Mouse (Mus musculus) neural tube, embryonic 11.5 days (tissue): ENCODE data around the gene Selenoi. TPM values are rescaled to one million over a fixed set of nuclear protein-coding genes. Genes with fewer than 3 reads are reported as not detected.

Experiments
- ATAC-seq: fragments of 200-750 bp; cut with Nextera tagmentation; 2 replicates; pipeline ENCODE4 v1.8.0; 2017; ENCODE audit warnings: moderate number of reproducible peaks, mild to moderate bottlenecking, moderate TSS enrichment, moderate library complexity; ENCODE audit not compliant: insufficient read depth, low FRiP score, low TSS enrichment
- DNase-seq: peaks from one replicate; pipeline ENCODE4 v3.0.0-alpha.2; 2015; ENCODE audit warnings: low spot score
- H3K27ac ChIP-seq: fragments of 300-500 bp; sonication (generic); 2 replicates; pipeline ENCODE4 v1.5.1; 2014; ENCODE audit warnings: low read depth, mild to moderate bottlenecking, low read length
- H3K27me3 ChIP-seq: fragments of 300-500 bp; sonication (generic); 2 replicates; pipeline ENCODE4 v1.6.1; 2014; ENCODE audit warnings: mild to moderate bottlenecking, low read length, mixed read lengths; ENCODE audit not compliant: control insufficient read depth, insufficient read depth
- H3K36me3 ChIP-seq: fragments of 300-500 bp; sonication (generic); 2 replicates; pipeline ENCODE4 v1.6.1; 2014; ENCODE audit warnings: mild to moderate bottlenecking, low read length, moderate library complexity, mixed read lengths; ENCODE audit not compliant: control insufficient read depth, insufficient read depth
- H3K4me1 ChIP-seq: fragments of 300-500 bp; sonication (generic); 2 replicates; pipeline ENCODE4 v1.6.1; 2014; ENCODE audit warnings: low read length, mixed read lengths; ENCODE audit not compliant: control insufficient read depth, insufficient read depth
- H3K4me2 ChIP-seq: fragments of 300-500 bp; sonication (generic); 2 replicates; pipeline ENCODE4 v1.6.1; 2014; ENCODE audit warnings: low read depth, mild to moderate bottlenecking, moderate library complexity
- H3K4me3 ChIP-seq: fragments of 300-500 bp; sonication (generic); 2 replicates; pipeline ENCODE4 v1.5.1; 2014; ENCODE audit warnings: low read depth, low read length
- H3K9ac ChIP-seq: fragments of 300-500 bp; sonication (generic); 2 replicates; pipeline ENCODE4 v1.6.1; 2014; ENCODE audit warnings: mild to moderate bottlenecking, low read length
- H3K9me3 ChIP-seq: fragments of 300-500 bp; sonication (generic); 2 replicates; pipeline ENCODE4 v1.6.1; 2016; ENCODE audit warnings: low read length; ENCODE audit not compliant: control insufficient read depth
- WGBS: fragments of 180-500 bp; shearing (Covaris S2); extraction: QIAGEN DNeasy Blood & Tissue Kit; methylation state at CpG from one replicate; pipeline ENCODE4 v1.1.7; 2014; 5-methylcytosine and 5-hydroxymethylcytosine counted together
- polyA plus RNA-seq: library from polyadenylated mRNA; unstranded; fragments of >200 nt; fragmentation: Nextera tagmentation; extraction: Ambion mirVana; gene quantifications from 2 replicates; pipeline ENCODE4 v1.2.1, GENCODE M21; 2014

The Selenoi gene
- 28.2 TPM in 2 replicates for polyA plus RNA-seq

DNA sequence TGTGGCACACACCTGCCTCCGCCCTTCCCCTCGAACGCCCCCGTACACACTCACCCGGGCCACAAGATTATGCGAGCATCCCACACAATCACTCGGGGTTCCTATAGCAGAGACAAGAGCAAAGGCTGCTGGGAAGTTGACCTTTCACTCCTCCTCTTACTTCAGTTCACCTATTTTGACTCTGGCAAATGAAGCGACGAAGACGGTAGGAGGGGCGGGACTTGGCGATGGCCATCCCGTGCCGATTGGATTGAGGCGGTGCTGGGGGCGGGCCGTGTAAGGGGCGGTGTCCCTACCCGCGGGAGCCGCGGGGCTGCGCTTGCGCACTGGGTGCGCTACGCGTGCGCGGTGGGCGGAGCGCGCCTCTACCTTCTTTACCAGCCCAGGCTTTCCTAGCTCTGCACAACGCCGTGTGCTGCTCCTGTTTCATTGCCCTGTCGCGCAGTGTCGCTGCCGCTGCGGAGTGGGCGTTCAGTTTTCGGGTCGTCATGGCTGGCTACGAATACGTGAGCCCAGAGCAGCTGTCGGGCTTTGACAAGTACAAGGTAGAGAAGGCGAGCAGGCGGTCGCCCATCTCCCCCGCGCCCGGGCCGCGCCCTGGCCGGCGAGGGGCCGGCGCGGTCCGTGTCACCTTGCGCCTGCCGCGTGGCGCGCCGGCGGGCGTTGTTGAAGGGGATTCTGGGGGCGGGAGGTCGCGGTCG, at the start of gene Selenoi:
Selenoi (plus strand) TSS at position 311 of the 701 bp plus-strand sequence.
- peak within 1 kb of the TSS; percentile 73 for H3K9ac ChIP-seq
- H3K27me3 ChIP-seq, result no peaks in the 10 kb centered on the region
- DNase-seq, result peak; percentile 98
- peak within 1 kb of the TSS; percentile 85 for H3K4me2 ChIP-seq
- H3K36me3 ChIP-seq, result no peaks in the 10 kb centered on the region
- ATAC-seq, result peak; percentile 99
- no peaks in the 10 kb centered on the region for H3K9me3 ChIP-seq
- H3K4me3 ChIP-seq, result peak within 1 kb of the TSS; percentile 75
- peak within 1 kb of the TSS; percentile 85 for H3K27ac ChIP-seq
- 5% methylated on average over 71 of the region's 71 CpGs for WGBS
- H3K4me1 ChIP-seq, result 0 out of 2 replicates have a peak, but pooled peaks cover 9% of the 10 kb centered on the region

DNA sequence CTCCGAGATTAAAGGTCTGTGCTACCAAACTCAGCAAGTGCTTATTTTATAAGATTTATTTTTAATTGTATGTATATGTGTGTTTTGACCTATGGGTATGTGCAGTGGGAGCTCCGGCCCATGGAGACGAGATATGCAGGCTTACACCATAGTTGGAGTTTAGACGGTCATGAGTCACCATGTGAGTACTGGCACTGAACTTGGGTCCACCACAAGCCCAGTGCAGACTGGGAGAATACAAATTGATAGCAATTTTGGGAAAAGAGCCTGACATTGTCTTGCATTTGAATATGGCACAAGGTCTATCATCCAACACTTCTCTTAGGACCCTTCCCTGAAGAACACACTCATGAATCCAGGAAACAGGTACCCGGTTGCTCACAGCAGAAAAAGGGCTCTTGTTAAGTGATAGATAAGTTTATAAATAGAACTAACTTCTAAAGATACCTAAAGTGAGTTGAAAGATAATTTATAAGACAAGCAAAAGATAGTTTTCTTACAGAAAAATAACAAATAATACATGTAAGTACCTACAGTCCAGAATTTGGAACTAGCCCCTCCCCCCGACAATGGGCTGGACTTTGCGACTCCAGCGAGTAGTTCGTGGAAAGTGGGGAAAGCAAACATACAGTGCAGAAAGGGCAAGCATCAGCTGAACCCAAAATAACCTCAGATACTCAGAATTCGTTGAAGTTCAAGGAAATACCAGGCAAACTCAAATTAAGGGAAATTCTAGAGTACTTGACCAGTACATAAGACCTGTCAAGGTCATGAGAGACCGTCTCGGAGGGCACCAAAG, 44.5 kb upstream of the Selenoi start:
- Histone ChIP-seq H3K9me3 (no peaks in the 10 kb centered on the region), H3K9ac (no peak overlapping the region), H3K4me2 (no peak overlapping the region), H3K4me1 (no peaks in the 10 kb centered on the region), H3K36me3 (peaks cover 4% of the 10 kb centered on the region), H3K4me3 (no peak overlapping the region), H3K27me3 (no peaks in the 10 kb centered on the region), H3K27ac (no peak overlapping the region)
- ATAC-seq, result no peak
- 93% methylated on average over 12 of the region's 12 CpGs for WGBS
- no peak for DNase-seq

DNA sequence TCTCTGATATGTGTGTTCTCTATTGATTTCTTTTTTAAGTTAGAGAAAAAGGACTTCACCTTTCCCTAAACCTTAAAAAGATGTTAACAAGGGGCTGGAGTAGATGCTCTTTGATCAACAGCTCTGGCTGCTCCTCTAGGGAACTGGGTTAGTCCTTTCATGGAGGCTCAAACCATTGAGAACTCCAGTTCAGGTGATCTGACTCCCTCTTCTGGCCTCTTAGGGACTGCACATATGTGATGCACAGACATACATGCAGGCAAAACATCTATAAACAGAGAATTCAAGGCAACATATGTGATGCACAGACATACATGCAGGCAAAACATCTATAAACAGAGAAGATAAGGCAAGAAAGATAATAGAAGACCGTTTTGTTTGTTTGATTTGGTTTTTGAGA, 39.9 kb upstream of the Selenoi start:
- WGBS, result 81% methylated on average over 1 of the region's 1 CpGs
- H3K4me3 ChIP-seq, result no peak overlapping the region
- H3K4me2 ChIP-seq, result no peak overlapping the region
- H3K27me3 ChIP-seq, result no peaks in the 10 kb centered on the region
- no peaks in the 10 kb centered on the region for H3K36me3 ChIP-seq
- ATAC-seq, result no peak
- H3K27ac ChIP-seq, result no peak overlapping the region
- DNase-seq, result no peak
- H3K4me1 ChIP-seq, result no peaks in the 10 kb centered on the region
- H3K9me3 ChIP-seq, result no peaks in the 10 kb centered on the region
- no peak overlapping the region for H3K9ac ChIP-seq

DNA sequence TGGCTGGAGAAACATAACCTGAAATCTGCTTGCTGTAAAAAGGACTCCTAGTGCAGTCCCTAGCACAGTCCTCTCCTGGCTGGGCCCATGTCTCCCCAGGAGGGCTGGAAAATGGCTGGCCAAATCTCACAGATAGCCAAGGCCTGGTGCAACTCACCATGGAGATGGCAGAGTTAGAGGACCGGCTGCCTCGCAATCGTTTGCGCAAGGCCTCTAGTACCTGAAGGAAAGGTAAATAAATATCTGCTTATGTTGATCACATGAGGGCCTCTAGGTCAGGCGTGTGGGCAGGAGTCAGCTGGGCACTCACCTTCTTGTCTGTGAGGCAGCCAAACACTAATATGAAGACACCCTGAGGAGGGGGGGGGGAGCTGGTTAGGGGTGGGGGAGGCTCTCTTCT, 37.0 kb upstream of the Selenoi start:
- DNase-seq (no peak), ATAC-seq (no peak)
- Histone ChIP-seq H3K4me3 (no peak overlapping the region), H3K9me3 (no peaks in the 10 kb centered on the region), H3K27me3 (no peaks in the 10 kb centered on the region), H3K4me1 (no peaks in the 10 kb centered on the region), H3K36me3 (no peaks in the 10 kb centered on the region), H3K27ac (no peak overlapping the region), H3K9ac (no peak overlapping the region), H3K4me2 (no peak overlapping the region)
- 89% methylated on average over 5 of the region's 5 CpGs for WGBS

DNA sequence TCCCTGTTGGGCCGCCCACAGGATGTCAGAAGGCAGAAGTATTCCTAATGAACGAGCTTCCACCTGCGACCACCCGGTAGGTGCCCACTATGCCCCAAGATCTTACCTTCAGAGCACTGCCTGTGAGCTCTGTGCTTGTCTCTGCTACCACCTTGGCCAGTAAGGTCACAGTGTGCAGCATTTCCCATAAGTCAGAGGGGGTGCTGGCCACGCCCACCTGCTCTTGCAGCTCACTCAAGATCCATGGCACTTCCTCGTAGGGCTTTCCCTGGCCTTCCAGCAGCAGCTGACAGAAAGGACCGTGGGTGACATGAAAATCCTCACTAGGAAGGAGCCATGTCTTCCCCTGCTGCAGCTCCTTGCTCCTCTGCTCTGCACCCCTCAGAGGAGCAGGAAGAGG, 34.1 kb upstream of the Selenoi start:
- H3K9ac ChIP-seq, result no peak overlapping the region
- no peaks in the 10 kb centered on the region for H3K9me3 ChIP-seq
- ATAC-seq (no peak), DNase-seq (no peak)
- no peak overlapping the region for H3K4me2 ChIP-seq
- H3K4me3 ChIP-seq, result no peak overlapping the region
- no peaks in the 10 kb centered on the region for H3K27me3 ChIP-seq
- H3K36me3 ChIP-seq, result no peaks in the 10 kb centered on the region
- no peak overlapping the region for H3K27ac ChIP-seq
- no peaks in the 10 kb centered on the region for H3K4me1 ChIP-seq
- 74% methylated on average over 7 of the region's 7 CpGs for WGBS

DNA sequence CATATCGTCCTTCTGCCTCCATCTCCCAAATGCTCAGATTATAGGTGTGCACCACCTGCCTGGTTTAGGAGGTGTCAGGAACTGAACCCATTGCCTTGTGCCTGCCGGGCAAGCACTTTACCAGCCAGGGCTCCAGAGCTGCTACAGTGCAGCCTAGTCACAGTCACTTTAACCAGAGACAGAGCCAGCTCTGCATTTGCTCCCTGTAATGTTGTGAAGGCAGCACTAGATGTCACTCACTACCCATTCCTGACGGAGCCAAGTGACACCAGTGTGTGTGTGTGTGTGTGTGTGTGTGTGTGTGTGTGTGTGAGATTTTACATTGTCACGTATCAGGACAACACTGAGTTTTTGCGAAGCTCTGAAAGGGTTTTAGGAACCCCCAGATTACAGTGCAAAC, 30.9 kb upstream of the Selenoi start:
- Histone ChIP-seq H3K27ac (no peak overlapping the region), H3K9me3 (no peaks in the 10 kb centered on the region), H3K4me2 (no peak overlapping the region), H3K36me3 (no peaks in the 10 kb centered on the region), H3K9ac (no peak overlapping the region), H3K27me3 (no peaks in the 10 kb centered on the region), H3K4me1 (no peaks in the 10 kb centered on the region), H3K4me3 (no peak overlapping the region)
- WGBS, result 59% methylated on average over 5 of the region's 5 CpGs
- ATAC-seq (no peak), DNase-seq (peak; percentile 30)

DNA sequence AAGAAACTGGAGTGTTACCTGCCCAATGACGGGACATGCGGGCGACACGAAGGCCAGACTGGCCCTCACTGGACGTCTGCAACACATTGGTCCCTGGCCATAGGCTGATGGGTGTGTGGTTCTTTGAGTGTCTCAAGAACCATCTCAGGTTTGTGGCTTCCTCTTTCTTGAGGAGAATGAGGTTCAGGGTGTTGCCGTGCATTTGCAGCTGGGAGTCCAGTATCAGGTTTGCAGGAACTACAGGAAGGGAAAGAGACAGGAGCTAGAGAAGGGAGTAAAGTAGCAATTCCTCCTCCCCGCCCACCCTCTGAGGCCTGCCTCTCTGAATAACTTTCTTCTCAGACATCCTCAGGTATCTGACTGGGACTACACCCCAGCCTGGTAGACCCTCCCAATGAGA, 30.2 kb upstream of the Selenoi start:
- no peaks in the 10 kb centered on the region for H3K4me1 ChIP-seq
- no peak for ATAC-seq
- no peak overlapping the region for H3K9ac ChIP-seq
- no peaks in the 10 kb centered on the region for H3K9me3 ChIP-seq
- H3K4me3 ChIP-seq, result no peak overlapping the region
- H3K27ac ChIP-seq, result no peak overlapping the region
- H3K4me2 ChIP-seq, result no peak overlapping the region
- DNase-seq, result no peak
- 88% methylated on average over 7 of the region's 7 CpGs for WGBS
- H3K27me3 ChIP-seq, result no peaks in the 10 kb centered on the region
- no peaks in the 10 kb centered on the region for H3K36me3 ChIP-seq

DNA sequence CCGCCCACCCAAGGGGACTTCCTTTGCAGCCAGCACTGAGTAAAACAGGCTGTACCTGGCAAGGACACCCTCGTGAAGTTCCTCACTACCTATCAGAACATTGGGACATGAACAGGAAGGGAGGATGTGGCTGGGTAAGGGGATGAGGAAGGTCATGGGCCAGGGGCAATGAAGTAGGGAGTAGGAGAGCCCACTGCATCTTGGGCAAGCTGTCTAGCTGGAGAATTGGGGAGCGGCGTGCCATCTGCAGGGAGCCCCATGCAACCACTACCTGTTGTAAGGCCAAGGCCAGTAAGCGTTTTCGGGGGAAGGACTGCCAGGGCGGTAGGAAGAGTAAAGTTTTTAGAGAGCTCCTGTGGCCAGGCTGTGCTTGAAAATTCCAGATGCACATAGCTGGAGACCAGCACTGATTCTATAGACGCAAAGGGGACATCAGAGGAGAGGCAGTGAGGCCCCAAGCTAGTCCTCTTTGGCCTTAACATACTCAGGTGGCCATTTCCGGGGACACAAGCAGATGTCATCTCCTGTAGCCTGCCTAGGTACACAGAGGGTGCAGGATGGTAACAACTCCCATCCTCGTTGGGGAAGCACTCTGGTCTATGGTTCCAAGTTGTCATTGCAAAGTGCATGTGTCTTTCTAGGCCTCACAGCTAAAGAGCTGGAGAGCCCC, 29.0 kb upstream of the Selenoi start:
- Histone ChIP-seq H3K9ac (no peak overlapping the region), H3K4me3 (no peak overlapping the region), H3K27ac (no peak overlapping the region), H3K4me1 (no peaks in the 10 kb centered on the region), H3K4me2 (no peak overlapping the region), H3K9me3 (no peaks in the 10 kb centered on the region), H3K36me3 (no peaks in the 10 kb centered on the region), H3K27me3 (no peaks in the 10 kb centered on the region)
- ATAC-seq (no peak), DNase-seq (no peak)
- 87% methylated on average over 10 of the region's 10 CpGs for WGBS
